Mouse (Mus musculus): ENCODE measurements at regions not wholly inside any gene's neighbourhood (a gene's known extent, or its start where the extent isn't known, plus 50 kb on each side); places are given as distances from the start of the nearest gene placed in this dataset.

DNA sequence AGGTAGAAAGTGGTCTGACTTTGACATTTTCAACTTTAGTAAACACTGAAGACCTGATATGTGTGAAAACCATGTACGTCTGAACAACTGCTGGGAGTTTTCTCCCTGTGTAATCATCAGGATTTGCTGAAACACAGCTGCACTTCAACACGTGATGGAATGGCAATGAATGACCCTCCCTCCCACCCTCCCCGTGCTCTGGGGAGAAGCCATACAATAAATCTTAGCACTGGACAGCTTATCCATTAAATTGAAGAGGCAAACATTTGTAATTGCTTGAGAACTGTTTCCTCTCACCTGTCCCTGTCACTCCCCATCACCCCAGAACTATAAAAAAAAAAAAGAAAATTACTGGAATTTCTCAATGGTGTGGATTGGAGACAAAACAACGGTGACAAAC is 159.1 kb downstream of the Calcrl start:
- DNase-seq (ENCODE audit: low spot score in 2 of 2), result no peak

- no peak for DNase-seq (ENCODE audit: low spot score in 2 of 2)
These were observed 158.2 kb downstream of the Calcrl start for GRCm38 (mm10) chr2:84266883-84267554.

DNA sequence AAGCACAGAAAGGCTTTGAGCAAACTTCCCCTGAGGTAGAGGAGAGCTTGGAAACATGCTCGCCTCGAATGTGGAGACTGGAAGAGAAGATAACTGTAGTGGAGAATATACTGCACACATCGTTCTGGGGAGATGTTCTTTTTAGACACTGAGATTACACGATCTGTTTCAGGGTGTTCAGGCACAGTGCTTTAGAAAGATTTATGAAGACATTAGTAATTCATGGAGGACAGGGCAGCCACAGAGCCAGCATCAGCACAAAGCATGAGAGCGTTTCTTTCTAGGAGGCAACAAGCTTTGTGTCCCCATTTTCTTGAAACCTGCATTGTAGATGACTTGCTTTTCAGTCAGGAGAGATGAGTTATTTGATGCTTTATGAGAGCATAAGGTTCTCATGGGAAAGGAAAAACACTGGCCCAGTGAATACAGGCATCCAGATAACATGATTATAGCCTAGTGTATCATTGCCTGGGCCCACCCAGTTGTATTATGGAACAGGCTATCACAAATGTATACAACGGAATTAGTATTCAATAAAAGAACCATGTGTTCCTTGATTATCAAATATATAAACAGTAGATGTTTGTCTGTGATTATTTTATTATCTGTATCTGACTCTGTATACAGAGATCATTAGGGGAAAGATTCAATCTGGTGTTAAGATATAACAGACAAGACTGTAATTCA is 151.0 kb downstream of the Calcrl start:
- no peak for DNase-seq (ENCODE audit: low spot score in 2 of 2)

GRCm38 (mm10) chr2:84277181-84277580 is 148.0 kb downstream of the Calcrl start:
- DNase-seq (ENCODE audit: low spot score in 2 of 2), result no peak

Data from thymus, postnatal 10 days (tissue).